Mouse (Mus musculus) layer of hippocampus, adult 9-10 months (tissue): Measurements from ENCODE around the gene Slc6a11.

Experiments used
- DNase-seq: peaks from one replicate; pipeline ENCODE4 v3.0.0; 2022; ENCODE audit warnings: low spot score

Slc6a11 gene

DNA sequence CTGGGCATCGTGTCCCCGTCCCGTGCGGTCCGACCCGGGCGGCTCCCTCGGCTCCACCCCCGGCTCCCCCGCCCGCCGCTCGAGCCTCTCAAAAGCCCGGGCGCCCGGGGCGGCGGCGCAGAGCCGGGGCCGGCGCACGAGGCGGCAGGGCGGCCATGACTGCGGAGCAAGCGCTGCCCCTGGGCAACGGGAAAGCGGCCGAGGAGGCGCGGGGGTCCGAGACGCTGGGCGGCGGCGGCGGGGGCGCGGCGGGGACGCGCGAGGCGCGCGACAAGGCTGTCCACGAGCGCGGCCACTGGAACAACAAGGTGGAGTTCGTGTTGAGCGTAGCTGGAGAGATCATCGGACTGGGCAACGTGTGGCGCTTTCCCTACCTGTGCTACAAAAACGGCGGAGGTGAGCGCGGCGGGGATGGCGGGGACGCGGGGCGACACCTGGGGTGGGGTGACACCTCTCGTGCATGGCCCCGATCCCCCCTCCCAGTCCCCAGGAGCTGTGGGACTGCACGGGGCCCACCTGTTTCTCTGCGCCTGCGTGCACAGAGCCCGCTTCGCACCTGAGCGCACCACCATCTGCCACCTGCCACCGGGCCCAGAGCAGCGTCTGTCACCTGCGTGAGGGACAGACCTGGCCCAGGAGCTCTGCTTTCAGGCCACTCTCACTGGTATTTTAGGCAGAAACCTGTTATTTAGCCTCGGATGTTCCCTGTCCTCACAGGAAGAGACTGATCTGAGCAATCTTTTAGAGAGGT lies at the start of gene Slc6a11:
Gene Slc6a11, plus strand, starts transcription at position 120 of the 751 bp plus-strand sequence.
- no peak for DNase-seq

DNA sequence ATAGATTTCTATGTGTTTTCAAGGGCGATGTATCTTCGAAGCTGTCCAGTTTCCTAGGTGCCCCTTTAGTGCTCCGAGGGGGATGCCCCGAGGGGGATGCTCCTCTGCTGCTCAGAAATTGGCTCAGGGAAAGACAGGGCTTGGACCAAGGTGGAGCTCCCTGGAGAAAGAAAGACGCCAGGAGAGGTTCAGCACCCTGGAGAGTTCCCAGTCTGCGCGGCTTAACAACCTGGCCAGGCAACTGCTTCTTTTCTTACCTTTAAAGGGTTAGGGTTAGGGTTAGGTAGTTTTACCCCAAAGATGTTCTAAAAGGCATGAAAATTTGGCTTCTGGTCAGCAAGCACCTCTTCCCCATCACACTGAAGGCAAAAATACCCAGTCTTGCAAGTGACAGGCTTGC lies 43.9 kb upstream of the Slc6a11 start:
- DNase-seq, result no peak

DNA sequence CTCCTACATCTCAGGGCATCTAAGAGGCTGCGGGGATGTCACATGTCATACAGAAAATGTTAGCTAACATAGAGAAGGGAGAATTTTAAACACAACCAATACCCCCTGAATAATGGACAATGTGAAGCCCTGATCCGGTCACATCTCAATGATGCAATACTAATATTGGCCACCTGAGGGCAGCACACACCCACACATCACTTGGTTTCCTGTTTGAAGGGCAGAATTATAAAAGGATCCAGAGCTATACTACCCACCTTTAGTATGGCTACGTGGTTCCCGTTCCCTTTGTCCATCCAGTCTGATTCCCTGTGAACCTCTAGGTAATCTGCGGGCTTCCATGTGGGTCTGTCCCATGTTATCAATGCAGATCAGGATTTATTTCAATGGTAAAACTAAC lies 41.4 kb upstream of the Slc6a11 start:
- peak; percentile 75 for DNase-seq

DNA sequence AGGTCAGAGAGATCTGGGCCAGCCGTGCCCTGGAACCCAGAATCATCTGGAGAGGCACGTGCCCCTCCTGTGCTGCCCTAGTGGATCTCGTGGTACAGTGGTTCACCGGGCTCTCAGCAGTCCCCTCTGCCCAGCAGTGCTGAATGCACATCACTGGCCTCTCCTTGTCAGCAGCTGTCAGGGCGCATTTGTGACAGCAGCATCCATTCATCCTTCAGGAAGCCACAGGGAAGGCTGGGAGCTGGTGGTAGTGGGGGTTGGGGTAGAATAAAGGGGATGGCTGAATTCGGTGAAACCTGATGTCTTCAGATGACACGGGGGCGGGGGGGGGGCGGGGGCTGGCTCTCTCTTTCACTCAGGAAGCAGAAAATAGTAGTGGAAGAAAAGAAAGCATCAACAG lies 38.8 kb upstream of the Slc6a11 start:
- no peak for DNase-seq

DNA sequence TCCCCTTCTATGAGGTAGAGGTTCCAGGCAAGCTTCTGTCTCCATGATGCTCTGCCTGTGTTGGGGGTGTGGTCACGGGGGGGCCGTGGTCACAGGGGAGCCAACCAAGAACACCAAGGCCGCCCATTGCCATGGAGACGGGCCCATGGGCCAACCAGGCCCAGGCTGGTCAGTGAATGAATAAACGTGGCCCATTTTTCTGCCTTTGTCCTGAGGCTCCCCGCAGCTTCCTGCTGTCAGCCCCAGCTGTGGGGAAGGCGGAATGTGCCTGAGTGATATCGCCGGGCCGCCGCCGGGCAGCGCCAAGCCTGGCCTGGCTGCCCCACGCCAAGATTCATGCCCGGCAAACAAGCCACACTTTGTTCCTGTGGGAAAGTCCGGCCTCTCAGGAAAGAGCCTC lies 36.8 kb upstream of the Slc6a11 start:
- DNase-seq, result peak; percentile 26

DNA sequence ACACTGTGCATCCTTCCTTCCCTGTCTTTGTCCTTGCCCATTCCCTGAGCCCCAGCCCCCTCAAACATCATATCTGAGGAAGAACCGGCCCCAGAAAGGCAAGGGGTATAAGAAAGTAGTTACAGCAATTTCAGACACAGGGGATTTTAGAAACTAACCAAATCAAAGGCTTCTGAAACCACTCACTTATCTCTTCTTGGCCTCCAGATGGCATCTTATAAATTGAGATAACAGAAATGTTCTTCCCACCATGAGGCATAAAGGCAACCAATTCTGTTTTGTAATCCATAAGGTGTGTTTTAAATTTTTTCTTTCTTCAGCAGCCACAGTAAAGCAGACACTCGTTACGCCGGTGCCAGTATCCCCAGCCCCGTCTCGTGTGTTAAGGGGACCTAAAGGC lies 34.5 kb upstream of the Slc6a11 start:
- DNase-seq, result no peak

DNA sequence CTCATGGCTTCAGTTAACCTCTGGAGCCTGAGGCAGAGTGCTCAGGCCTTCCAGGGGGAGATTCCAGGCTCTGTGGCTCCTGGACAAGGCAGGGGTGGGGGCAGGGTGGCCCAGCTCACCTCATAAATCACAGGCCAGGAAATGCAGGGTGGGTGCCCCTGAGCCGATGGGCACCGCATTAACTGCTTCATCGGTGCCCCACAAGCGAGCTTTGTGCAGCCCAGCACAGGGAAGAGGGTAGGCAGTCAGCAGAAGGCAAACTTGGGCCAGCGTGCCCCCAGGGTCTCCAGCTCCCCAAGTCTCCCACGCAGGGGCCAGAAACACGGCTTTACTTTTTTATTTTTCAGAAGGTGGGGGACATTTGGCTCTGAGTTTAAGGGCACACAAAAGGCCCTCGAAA lies 29.1 kb upstream of the Slc6a11 start:
- DNase-seq, result no peak

DNA sequence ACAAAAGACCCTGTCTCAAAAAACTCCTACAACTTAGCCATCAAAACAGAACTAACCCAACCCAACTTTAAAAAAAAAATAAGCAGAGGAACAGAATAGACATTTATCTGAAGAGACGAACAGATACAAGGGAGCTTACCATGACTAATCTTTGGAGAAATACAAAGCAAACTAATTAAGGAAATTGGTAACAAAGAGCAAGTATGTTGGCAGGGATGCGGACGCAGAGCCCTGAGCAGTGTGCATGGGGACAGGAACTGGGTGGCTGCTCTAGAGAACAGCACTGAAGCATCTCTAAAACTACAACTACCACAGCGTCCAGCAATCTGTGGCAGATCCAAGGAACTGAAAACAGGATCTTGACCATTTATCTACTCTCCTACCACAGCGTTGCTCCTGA lies 11.5 kb upstream of the Slc6a11 start:
- no peak for DNase-seq

DNA sequence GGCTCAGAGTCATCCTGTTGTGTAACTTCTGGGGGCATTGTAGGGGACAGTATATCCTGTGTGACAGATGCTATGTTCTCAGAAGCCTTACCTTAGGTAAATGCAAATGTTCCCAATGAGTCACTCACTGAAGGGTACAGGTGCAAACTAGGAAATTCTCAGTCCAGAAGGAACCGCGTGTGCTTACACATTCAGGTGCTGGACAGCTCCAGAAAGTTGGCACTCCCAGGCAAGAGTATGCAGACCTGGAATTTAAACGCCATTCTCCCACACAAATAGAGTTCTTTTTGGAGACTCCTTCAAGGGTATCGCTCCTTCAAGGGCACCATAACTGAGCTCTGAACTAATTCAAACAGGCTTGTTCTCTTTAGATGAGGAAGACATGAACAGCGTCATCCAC lies 5.5 kb upstream of the Slc6a11 start:
- DNase-seq, result no peak

DNA sequence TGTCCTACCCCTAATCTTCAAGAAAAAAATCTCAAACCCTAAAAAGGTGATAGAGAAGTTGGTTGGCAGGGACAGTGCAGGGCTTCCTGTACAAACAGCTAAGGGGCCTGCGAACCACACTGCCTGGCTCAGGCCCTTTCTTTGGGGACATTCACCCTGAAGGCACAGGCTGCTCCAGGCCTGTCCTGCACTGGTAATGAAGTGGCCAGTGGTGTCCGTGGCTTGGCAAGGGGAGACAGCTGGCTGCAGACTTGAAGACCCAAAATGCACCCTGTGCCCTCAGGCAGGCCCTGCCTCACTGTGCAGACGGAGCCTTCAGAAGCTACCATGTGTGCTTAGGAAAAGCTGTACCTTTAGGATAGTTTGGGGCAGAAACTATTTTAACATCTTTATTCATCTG lies 1.4 kb downstream of the Slc6a11 start:
- DNase-seq, result no peak

DNA sequence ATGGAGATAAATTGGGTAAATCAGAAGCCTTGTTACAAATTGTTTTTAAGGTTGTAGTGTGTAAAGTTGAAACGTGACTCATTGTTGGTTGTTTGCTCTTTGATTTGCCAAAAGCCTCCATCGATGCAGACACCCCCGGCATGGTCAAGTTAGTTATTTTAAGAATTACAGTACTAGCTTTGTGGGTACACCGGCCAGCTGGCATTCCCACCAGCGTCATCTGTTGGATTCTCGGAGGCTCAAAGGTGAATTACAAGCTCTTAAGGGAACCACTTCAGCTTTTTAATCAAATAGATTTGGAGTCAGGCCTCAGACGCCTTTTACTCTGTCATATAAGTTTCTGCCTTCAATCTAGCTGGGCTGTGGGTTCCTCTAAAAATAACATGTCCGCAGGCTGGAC lies 1.9 kb downstream of the Slc6a11 start:
- DNase-seq, result no peak

DNA sequence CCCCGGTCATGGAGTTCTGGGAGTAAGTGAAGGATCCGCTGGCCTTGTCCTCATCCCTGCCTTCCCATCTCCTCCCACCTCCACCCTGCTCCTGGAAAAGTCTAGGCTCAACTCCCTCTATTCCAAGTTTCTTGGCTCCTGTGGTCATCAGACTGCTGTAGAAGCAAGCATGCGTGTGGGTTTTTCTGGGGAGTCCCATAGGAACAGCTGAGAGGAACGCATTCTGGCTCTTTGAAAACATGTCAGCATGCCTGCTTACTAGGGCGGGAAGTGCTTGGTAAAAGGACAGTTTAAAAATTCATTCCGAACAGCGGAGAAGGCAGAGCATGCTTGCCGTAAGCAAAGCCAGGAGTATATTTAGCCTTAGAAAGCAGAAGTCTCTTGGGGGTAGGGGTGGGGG lies 7.9 kb downstream of the Slc6a11 start:
- DNase-seq, result no peak

DNA sequence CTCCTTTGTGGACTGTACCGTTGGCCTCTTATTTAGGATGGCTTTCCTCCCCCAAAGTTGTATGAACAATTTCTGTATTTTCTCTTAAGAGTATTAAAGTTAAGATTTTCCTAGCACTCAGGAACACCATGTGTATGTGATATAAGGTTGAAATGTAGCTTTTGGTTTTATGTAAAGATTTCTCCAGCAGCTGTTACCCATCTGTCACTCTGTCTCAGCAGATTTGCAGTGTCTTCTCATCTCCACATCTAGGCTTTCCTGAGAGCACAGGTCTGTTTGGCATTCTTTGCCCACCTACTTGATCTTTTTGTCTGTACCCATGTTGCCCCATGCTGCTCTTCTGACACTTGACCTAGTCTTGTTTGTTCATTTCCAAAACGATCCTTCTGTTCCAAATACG lies 10.4 kb downstream of the Slc6a11 start:
- no peak for DNase-seq

DNA sequence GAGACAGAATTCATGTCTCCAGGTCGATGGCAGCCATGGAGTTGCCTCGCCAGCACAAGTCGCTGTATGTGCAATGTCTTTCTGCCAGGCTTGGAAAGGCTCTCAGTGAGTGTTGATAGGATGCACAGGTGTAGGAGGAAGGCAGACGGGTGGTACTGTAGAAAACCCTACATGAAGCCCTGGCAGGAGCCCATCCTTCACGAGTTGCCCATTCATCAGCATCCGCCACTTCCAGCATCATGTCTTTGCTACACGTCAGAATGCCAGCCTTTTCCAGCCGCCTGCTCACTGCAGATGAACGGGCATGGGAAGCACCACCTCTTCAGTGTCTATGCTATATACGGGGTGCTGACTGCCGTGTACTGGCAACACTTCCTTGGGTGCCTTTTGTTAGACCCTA lies 11.4 kb downstream of the Slc6a11 start:
- no peak for DNase-seq

DNA sequence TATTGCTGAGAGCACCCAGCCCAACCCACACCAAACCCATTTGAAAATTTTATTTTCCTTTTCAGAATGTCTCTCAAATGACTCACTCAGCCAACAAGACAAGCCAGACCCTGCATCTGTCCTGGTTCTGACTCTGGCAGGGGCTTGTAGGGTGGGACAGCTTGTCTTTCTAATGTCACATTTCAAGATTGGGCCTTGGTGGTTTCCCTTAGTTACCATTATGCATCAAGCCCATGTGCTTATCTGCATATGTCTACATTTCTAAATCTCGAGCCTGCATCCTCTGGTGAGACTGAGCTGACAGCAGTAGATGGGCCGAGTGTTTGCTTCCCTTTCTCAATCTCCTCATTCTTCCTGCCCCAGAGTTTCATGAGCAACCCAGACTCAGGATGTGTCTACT lies 12.5 kb downstream of the Slc6a11 start:
- DNase-seq, result peak; percentile 25

DNA sequence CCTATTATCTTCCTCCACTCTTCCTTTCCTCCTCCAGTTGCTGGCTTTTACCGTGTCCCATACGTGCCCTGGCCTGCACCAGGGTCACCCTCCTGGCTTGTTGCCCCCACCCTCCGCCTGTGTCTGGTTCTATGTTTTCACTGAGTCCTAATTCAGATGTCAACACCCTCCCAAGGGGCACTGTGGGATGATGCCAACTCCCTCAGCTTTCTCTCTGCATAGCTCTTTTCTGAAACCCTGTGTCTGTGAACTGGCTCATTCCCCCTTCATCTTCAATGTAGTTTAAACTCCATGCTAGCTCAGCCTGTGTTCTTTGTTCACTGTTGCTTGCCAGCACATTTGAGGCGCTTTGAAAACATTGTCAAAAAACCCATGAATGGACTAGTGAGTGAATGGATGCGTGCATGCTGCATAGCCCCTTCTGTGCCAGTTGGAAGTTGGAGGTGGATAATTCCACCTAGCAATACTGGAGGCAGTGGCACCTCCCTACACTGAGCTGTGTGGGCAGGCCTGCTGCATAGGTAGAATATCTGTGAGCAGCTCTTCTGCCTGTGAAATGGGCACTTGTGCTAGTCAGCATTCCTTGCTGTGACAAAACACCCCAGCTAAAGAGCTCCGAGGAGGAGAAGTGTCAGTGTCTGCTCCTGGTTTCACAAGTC lies 13.5 kb downstream of the Slc6a11 start:
- no peak for DNase-seq

DNA sequence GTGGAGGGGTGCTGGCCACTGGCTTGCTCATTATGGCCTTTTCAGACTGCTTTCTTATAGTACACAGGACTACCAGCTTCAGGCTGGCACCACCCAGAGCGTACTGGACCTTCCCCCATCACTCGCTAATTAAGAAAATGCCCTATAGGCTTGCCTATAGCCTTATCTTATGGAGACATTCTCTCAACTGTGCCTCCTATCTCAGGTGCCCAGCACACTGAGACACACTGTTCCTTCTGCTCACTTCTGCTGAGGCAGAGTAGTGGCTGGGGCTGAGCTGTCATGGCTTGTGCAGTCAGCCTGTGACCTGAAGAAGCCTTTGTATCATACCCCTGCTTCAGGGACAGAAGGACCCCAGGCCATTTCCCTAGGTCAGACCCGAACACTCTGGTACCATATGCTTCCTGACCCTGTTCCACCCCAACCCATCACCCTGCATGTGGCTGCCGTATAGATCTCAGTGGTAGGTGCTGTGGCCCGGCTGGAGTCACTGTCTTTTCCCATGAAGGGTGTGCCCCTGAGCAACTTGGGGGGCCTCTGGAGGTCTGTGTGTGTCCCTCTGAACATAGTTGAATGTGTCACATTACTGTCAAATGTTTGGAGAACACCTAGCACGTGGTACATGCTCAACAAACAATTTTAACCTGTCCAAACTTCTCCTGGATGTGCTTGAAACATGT lies 14.7 kb downstream of the Slc6a11 start:
- DNase-seq, result no peak

DNA sequence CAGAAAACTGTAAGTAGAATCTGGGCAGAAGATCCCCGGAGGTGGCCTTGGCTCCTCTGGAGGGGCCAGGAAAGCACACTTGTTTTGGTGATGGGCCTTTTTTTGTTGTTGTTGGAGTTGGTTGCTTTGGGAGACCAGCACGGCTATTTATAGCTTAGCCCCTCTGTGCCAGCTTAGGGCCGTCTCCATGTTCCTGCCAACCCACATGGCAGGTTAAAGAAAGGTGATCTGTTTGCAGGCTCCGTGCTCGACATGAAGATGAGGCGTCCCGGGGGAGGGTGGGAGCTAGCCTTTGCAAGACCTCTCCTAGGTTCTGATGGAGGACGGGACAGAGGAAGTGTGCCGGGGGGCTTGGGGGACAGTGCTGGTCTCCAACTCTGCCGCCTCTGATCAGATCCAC lies 24.7 kb downstream of the Slc6a11 start:
- no peak for DNase-seq

DNA sequence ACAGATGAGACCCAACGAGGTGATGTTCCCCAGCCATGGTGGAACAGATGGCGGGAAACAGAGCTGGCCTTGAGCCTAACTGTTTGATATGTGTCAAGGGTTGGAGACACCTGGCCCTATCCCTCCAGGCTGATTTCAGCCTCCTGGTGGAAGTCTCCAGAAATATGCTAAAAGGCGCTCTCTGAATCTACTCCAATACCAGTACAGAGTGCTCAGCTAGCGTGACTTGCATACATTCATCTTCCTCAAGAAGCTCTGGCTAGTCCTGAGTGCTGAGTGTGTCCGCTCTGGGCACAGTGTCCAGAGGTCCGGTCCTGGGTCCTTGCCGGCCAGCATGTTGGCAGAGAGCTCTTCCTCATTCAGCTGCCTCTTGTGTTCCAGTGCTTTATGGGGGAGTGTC lies 27.8 kb downstream of the Slc6a11 start:
- DNase-seq, result no peak

DNA sequence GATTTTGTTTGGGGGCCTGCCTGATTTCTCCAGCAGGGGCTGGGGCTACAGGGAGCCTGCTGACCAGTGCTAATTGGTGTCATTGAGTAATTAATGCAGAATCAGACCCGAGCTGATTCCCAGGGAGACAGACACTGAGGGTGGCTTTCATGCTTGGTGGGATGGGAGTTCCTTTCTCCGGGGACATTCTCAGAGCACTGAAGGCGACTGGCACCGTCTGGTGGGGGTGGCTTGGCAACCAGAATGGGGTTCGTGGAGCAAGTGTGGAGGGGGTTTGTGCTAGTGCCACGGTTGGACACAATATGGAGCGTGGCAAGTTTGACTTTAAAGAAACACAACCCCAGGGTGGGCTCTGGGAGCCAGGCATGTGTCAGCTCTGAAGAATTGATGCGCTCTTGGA lies 29.7 kb downstream of the Slc6a11 start:
- no peak for DNase-seq

DNA sequence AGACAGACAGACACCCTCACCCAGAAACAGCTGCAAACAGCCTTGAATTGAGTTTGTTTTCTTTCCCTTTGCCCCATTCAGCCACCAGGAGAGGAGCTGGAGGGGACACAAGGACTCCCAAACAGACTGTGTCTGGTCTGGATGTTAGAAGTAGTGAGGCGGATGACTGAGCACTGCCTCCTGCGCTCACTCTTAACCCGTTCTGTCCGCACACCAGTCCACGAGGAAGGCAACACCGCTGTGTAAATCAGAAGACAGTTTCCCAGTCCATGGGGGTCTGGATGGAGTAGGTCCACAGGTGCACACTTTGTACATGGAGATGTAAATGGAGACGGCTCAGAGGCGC lies 43.0 kb downstream of the Slc6a11 start:
- DNase-seq, result no peak

DNA sequence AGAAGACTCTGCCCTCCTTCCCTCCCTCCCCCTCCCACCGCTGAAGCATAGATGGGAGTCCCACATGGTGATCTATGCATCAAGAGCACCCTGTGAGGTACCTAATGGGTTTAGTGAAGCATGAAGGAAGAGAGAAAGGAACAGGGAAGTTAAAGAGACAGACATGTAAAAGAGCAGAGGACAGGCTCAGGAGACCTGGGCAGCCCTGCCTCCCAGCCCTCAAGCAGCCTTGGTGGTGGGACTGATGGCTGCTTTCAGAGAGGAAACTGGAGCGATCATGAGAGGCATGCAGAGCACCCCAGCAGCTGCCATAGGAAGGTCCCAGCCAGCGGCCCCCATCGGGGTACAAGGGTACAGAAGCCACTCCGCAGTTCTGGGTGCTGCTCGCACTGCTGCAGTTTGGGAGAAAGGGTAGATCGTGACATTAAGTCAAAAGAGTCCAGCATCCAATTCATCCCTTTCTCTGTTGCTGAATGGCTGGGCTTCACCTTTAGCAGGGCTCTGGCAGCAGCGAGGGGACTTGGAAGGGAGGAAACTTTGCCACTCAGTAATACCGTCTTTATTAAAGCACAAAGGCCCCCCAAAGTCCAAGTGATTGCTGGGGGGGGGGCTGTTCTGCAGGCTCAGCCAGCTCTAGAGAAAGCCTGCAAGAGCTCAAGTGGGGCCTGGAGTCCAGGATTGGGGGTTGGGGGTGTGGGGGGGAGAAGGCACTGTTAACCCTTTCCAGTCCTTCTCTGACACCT lies 43.5 kb downstream of the Slc6a11 start:
- no peak for DNase-seq

DNA sequence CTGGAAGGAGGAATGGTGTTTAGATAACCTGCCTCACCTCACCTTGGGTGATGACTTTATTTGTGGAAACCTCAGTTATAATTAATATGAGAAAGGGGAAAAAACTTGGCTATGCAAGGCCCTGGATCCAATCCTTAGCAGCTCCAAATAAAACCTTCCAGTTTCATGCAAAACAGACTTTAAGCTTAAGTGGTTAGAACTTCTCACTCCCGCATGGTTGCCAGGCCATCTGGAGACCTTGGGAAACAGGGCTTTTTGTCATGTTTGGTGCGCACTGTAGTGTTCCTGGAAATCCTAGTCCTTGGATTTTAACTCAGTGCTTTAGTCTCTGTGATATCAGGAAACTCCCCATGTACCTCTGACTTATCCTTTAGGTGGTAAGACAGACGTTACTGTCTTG lies 47.1 kb downstream of the Slc6a11 start:
- no peak for DNase-seq
